Mouse (Mus musculus): ENCODE data around the gene Pfkm.

Pfkm gene

DNA sequence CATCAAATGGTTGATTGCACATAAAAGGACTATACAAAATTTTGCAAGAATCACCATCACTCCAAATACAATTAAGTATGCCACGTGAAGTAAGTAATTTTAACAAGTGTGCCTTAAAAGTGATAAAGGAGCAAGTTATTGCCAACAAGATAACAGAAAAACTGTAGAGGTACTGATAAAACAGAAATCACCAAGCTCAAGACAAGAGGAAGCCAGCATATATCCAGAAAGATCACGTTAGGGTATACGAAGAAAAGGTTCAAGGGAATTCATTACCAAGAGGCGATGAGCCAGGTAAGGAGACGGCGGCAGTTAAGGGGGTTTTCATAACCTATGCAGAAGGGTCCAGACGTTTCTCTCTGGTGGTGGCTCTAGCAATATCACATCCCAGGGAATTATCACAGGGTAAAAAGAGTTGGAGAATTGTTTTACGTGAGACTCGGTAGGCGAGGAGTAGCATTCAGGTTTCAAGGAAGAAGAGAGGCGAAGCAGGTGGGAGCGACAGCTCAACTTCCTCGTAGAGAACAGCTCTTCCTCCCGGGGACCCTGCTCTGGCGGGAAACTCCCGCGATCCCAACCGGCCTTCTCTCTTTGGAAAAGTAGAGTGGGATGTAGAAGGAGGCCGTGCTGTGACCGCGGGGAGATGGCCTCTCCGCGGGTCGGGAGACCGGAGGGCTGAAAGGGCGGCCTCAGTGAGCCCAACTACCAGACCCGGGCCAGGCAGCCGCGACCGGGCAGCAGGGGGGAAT is at the start of gene Pfkm:
TSS of gene Pfkm (plus strand) at position 218 of the 749 bp plus-strand sequence.
- no peak for DNase-seq

GRCm38 (mm10) chr15:98043967-98044366 is 48.4 kb upstream of the Pfkm start:
- no peak for DNase-seq

DNA sequence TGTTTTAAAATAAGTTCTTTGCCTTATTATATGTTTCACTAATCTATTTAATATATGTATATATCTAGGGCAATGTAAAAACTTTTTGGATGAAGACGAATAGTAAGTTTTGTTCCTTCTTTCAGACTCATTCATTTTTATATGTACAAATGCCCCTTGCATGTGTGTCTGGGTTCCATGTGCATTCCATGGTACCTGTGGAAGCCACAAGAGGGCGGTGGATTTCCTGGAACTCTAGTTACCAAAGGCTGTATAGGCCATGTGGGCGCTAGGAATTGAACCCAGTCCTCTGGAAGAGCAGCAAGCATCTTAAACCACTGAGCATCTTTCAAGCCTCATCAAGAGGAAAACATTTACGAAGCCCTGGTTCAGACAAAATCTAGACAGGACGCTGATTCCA is 48.0 kb upstream of the Pfkm start:
- no peak for DNase-seq

GRCm38 (mm10) chr15:98048918-98049700 is 43.3 kb upstream of the Pfkm start:
- DNase-seq = no peak

DNA sequence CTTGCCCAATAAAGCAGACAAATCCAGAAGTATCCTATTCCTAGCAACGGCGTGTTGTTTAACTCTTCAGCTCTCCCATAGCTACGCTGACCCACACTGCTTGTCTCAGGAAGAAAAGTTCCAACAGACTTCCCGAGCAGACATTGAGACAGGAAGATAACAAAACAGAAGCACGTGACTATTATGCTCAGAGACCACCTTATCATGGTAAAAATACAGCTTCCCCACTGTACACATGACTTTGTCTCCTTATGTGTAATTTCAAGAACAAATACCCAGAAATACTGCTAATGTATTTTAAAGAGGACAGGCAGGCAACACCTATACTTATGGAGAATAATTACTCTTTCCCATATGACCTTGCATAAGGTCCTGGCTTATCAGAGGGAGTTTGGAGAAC is 40.7 kb upstream of the Pfkm start:
- no peak for DNase-seq

GRCm38 (mm10) chr15:98055246-98055645 is 37.1 kb upstream of the Pfkm start:
- peak; percentile 89 for DNase-seq

DNA sequence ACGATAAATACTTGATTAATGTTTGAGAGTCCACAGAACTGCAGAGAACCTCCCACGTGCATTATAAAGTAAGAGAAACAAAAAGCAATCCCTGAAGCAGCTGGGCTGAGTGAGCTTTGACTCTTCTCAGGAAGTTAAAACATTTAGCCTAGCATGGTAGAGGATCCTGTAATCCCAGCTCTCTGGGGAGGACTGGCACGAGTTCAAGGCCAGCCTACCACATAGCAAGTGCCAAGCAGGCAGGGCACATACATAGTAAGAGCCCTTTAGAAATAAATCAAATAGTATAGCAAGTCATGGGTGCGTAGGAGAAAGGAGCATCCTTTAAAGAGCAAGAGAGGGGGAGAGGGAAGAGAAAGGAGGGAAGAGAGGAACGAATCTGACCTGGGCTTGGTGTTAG is 26.5 kb upstream of the Pfkm start:
- no peak for DNase-seq

DNA sequence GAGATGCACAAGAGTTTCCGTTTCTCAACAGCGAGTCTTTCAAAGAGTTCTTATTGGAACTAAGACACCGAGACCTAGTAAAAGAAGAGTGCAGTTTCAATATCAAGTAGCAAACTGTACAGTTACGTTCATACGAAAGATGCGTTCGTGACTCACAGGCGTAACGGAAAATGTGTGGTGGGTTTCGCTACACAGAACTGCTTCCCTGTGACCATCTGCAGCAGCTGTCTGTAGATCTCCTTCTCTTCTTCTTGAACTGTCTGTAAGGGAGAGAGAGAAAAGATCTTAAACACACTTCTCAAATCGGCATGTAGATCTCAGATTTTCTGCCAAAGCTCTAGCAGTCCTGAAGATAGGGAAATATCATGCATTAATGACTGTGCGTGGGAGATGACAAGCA is 25.8 kb upstream of the Pfkm start:
- no peak for DNase-seq

- no peak for DNase-seq
Measured at GRCm38 (mm10) chr15:98067492-98067891, 24.9 kb upstream of the Pfkm start.

GRCm38 (mm10) chr15:98068506-98068905 is 23.9 kb upstream of the Pfkm start:
- no peak for DNase-seq

DNA sequence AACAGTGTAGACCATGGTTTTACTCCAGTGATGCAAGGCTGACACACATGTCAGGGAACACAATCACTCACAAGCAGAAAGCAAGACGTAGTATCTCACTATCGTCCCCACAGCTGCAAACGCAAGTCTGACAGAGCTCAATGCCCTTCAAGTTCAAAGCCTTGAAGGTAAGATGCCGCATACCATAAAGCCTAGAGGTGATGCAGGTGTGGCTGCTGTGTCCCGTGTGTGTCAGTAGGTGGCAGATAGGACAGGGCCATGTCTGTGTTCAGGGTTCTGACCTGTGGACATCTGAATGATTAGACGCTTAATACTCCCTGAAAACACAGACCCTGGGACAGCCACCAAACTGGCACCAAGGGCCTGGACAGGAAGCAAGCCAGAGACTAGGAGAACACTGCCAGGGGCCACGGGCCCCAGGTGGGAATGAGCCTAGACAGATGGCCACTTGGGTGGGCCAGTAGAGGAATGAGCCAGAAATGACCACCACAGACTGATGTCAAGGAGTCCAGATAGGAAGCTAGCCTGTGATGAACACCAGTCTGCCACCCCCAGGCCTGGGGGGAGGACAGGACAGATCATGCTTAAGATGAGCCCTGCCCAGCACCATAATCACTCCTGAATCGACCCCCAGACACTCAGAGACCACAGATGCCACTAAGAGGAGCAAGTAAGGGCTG is 22.7 kb upstream of the Pfkm start:
- DNase-seq = no peak

GRCm38 (mm10) chr15:98070376-98070775 is 22.0 kb upstream of the Pfkm start:
- DNase-seq = no peak

DNA sequence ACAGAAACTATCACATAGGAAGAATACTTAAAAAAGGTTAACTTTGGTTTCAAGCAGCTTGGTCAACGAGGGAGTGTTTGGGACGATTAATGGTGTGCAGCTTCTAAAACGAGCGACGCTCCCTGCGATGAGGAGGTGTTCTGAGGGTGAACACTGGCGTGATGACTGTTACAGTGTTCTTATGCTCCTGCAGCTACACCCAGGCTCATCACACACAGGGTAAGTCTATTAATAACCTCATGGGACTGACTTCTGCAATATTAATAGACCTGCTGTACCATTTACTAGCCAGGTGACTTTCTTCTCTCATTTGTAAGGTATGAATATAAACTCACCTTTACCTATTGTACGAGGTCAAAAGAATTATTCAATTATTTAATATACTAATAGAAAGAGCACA is 17.9 kb upstream of the Pfkm start:
- no peak for DNase-seq

- no peak for DNase-seq
Measured at GRCm38 (mm10) chr15:98075034-98075433, 17.4 kb upstream of the Pfkm start.

DNA sequence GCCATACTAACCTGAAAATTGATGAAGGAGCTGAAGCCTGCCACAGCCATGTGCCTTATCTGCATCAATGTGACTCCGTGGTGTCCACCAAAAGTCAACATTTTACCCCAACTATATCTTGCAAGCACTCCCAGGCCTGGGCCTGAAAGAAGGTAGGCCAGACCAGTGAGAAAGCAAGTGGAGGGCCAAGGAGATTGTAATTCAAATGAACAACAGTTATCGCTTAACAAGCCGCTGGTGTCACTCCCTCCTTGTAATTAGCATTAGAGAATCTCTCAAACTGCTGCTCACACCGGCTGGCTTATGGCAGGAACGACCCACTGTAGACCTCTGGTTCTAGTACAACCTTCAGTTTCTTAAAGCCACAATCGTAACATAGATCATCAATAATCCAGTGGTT is 15.5 kb upstream of the Pfkm start:
- no peak for DNase-seq

- DNase-seq = no peak
Measured at GRCm38 (mm10) chr15:98088889-98089288, 3.5 kb upstream of the Pfkm start.

DNA sequence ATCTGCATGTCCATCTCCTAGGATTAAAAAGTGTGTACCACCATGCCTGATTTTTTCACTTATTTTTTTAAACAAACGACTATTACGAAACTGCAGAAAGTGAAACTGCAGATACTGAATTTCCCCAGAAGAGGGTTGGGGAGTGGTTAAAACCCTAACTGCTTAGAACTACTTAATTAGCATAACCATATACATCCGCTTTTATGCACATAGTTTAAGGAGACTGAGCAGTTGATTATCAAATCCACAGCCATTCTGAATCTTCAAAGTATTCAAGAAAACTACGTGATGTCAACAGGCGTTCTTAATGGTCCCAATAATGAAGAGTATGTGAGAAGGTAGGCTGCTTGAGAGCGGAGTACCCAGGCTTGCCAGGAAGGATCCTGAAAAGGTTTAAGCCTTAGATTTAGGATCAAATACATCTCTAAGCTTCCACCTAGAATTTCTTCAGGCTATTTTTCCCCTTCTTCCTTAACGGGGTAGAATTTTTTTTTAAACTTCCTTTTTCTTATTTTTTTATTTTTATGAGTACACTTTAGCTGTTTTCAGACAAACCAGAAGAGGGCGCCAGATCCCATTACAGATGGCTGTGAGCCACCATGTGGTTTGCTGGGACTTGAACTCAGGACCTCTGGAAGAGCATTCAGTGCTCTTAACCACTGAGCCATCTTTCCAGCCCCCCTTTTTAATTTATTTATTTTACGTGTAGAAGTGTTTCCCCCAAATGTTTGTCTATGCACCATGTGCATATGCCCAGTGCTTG is 2.8 kb upstream of the Pfkm start:
- peak; percentile 35 for DNase-seq

DNA sequence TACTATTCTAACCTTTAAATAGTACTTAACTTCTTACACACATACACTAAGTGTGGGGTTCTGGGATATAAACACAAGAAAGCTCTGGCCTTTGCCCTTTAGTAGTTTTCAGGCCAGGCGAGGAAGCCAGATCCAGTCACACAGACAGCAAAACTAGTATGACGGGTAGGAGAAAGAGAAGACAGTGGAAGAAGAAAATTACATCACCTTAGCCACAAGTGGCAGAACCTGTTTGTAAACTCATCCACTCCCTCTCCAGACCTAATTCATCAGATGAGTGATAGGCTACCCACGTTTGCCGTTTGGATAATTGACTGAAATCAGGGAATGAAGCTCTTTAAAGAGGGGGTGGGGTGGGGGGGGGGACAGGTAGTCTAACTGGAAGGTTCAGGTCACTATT is 548 bp upstream of the Pfkm start:
- no peak for DNase-seq

DNA sequence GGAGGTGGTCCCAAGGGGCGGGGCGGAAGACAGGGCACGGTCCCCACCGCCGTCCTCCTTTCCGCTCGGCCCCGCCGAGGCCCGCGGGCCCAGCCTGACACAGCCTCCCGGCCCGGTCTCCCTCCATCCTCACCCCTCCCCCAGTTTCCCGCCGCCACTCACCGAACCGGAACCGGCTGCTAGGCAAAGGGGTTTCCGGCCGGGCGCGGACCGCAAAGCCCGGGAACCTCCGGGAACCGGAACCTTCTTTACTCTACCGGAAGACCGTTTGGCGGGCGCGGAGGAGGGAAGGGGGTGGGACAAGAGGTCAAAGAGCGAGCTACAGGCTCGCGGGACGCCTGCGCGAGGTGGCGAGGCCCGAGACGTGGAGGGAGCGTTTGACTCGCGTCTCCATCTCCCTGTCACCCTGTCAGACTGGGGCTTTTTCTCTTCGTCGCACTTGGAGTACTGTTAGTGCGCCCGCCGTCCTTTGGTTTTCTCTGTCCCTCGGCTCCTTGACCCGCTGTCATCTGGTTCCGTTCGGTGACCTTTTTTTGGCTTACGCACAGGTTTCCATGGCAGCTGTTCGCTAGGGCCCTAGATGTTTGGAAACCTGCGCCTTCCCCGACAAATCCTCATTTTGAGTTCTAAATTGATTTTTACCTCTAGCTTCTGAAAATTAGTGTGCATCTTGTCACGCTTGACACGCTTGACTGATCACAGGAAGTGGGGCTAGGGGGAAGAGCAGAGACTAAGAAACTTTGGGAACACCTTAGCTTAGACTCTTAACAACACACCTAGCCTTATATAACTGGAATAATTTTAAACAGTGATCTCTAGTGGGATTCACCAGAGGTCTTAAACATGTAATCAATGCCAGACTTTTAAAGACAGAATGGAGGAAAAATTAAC is 977 bp downstream of the Pfkm start, which contains the start of gene Senp1:
TSS of gene Senp1 (minus strand) at position 624 of the 891 bp plus-strand sequence.
- DNase-seq = peak; percentile 95

DNA sequence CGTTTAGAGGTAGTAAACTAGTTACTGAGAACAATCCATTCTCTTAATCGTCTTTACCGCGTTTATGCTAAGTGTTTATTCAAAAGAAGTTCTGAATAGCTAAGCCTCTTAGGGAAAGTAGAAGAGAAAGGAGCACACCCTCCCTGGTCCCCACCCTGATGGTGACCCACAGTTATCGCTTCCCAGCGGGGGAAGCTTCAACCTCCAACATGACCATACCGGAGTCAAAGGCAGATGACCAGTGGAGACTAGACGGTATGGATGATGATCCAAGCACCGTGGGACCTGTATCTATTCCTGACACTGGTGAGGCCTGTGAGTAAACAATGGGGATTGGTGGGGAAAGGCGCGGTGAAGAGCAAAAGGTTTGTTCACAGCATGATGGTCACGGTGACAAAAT is 2.5 kb downstream of the Pfkm start:
- DNase-seq = no peak

GRCm38 (mm10) chr15:98096957-98097356 is 4.6 kb downstream of the Pfkm start:
- no peak for DNase-seq

DNA sequence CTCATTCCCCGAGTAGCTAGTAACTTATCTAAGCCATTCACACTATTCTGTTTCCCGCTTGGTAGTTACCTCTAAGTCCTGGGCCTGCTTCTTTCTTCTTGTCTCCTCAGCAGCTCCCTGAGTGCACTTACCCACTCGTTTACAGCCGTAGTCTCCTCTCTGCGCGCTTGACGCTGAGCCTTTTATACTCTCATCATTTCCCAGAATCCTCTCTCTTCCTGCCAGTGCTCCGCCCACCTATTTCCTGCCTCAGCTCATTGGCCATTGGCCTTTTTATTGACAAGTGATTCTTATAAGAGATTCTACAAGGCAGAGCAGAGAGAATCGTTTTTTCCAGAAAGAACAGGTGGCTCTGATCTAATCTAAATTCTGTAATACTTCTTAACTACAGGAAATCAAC is 6.1 kb downstream of the Pfkm start:
- no peak for DNase-seq

Data from embryo, embryonic 11 days (tissue).